Mouse (Mus musculus): Measurements from ENCODE around the gene Man2c1. TPM values are rescaled to one million over a fixed set of nuclear protein-coding genes. Genes with fewer than 3 reads are reported as not detected.
A peak's percentile ranks its signal among the peaks of the same experiment; 100 is the strongest.

Gene Man2c1
- total RNA-seq, 4 experiments from 2014 or later, result 45.6 to 56.1 (median 48.9) TPM

DNA sequence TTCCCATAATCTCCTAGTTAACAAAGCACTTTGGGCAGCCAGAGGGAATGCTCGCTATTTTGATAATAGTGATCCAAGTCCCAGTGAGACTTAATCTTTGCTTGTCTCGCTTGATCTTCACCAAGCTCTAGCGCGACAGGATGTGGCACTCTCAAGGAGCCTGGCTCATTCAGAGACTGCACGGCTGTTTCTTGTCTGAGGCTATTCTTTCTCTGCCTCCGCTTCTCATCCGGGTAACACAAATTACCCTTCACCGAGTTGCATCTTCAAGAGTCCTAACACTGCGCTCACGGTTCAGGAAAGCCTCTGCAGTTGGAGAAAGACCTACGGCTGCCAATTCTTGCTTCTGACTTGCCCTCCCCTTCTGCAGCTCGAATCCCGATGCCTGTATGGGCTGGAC lies 27.0 kb downstream of the Man2c1 start:
- no peak for DNase-seq (ENCODE audit: low spot score)

DNA sequence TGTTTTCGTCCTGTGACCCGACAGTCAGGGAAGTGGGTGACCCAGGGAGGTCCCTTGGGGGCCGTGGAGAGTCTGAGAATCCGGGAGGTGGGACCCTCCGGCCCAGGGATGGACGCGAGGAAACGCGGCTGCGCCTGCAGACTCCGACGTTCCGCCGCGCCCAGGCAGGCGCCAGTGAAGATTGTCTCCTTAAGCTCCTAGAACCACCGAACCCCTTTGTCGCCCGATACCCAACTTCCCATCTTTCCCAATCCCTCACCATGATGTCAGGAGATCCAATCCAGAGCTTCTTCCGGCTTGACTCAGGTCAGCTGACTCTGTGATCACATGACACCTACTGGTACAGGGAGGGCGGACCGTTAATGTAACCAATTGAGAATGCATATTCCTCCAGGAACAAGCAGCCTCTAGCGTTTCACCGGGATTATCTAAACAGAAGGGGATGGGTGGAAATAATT lies 27.6 kb downstream of the Man2c1 start, which contains the start of gene Commd4:
TSS of gene Commd4 (minus strand) at position 319 of the 458 bp plus-strand sequence.
- DNase-seq (ENCODE audit: low spot score), result peak; percentile 95

DNA sequence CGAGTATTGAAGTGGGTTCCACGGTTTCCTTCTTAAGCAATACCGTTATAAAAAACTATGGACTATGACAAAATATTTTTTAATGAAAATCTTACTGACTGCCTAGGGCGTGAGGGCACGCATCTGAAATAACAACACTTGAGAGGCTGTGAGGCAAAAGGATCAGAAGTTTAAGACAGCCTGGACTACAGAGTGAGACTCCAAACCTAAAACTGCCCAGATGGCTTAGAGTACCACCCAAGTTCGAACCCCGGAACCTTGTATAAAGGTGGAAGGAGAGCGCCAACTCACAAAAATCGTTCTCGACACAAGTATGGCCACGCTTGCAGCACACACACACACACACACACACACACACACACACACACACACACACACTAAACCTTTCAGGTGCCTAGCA lies 28.0 kb downstream of the Man2c1 start:
- DNase-seq (ENCODE audit: low spot score), result no peak

DNA sequence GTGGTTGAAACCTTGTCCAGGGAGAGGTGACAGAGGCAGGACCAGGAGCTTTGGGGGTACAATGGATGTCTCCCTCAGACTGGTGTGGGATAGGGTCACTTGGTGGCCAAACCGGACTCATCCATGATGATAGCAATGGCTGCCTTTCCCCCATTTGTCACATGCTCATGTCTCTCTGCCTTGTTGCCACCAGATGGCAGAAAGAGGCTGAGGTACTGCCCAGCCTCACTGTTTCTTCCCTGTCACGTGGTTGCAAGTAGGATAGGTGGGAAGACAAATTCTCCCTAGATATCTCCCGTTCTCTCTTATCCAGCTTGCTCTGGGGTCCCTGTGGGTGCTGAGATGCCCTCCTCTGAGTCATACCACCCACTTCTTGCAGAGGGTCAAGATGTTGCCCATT lies 32.0 kb downstream of the Man2c1 start:
- no peak for DNase-seq (ENCODE audit: low spot score)

DNA sequence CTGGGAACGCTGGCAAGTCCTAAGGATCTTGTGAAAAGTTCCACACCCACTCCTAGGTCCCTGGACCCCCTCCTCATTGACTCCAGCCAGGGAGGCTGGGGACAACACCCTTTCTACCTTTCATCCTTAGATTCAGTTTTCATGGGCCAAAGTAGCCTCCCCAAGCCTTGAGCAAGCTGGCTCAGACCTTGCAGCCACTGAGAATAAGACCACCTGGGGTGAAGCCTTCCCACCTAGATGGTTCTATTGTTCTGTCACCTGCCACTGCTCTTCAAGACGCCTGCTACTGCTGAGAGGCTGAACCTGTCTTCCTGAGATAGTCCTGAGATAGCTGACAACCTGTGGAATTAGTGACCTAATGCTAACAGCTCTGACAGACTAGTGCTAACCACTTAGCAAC lies 32.6 kb downstream of the Man2c1 start:
- no peak for DNase-seq (ENCODE audit: low spot score)

DNA sequence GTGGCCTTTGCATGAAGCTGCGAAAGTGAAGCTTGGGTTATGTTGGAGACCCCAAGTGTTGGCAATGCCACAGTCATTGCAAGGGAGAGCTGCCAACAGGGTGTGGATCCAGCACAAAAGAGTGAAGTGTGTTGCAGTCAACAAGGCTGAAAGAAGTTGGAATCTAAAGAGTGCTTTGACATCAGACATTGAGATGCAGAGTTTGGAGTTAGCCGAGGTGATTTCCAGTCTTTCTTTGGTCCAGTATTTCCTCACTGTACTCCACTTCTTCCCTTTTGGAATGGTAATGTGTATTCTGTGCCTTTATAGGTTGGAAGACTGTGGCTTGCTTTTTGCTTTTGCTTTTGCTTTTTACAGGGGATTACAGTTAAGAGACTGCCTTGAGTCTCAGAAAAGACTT lies 35.7 kb downstream of the Man2c1 start:
- DNase-seq (ENCODE audit: low spot score), result no peak

DNA sequence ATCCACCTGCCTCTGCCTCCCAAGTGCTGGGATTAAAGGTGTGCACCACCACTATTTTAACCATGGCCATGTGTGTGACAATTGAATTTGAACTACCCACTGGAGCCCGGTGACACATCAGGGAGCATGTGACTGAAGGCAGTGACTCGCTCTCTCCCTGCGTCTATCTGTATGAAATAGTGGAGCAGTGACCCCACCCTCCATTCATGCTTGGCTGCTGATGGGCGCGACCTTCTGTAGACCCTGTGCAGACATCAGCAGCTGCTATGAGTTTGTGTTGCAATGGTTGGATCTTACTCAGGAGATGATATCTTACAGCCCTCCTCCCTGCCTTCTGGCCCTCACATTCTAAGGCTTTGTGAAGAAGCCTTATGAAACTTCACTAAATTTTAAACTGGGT lies 37.9 kb downstream of the Man2c1 start:
- DNase-seq (ENCODE audit: low spot score), result no peak

Other genes with a start within 250 kb of the Man2c1 start
- gene Snx33, start 202.3 kb upstream of the Man2c1 start, total RNA-seq (2022), result 10 to 100 TPM in 1 of 4 experiments, 1 to 10 TPM in 3; 7.3 to 10.3 (median 8.4) TPM
- gene Imp3, start 193.2 kb upstream of the Man2c1 start, total RNA-seq (2022), result 10 to 100 TPM; 58.6 to 70.1 (median 65.8) TPM
- gene Snupn, start 179.8 kb upstream of the Man2c1 start, total RNA-seq (2022), result 10 to 100 TPM in 2 of 4 experiments, 1 to 10 TPM in 2; 9.1 to 11.4 (median 10.3) TPM
- 10 to 100 TPM in 1 of 4 experiments, 1 to 10 TPM in 3; 6.3 to 10.2 (median 8.9) TPM for gene Ptpn9, start 135.8 kb upstream of the Man2c1 start, total RNA-seq (2022)
- gene Sin3a, start 58.6 kb upstream of the Man2c1 start, total RNA-seq (2022), result 10 to 100 TPM; 28.4 to 40.4 (median 30.9) TPM
- 1 to 10 TPM; 5.4 to 7.1 (median 6.1) TPM for gene Neil1, start 17.6 kb downstream of the Man2c1 start, total RNA-seq (2022)
- 10 to 100 TPM; 22.5 to 32.7 (median 29.0) TPM for gene Commd4, start 27.6 kb downstream of the Man2c1 start, total RNA-seq (2022)
- not detected for gene Trcg1, start 105.9 kb downstream of the Man2c1 start, total RNA-seq (2022)
- 10 to 100 TPM in 2 of 4 experiments, 1 to 10 TPM in 2; 7.9 to 10.7 (median 9.4) TPM for gene 1700017B05Rik, start 131.9 kb downstream of the Man2c1 start, total RNA-seq (2022)

Data from heart, adult 8-10 months (tissue).